Mouse (Mus musculus) intestine, postnatal 0 days (tissue): ENCODE data around the gene Kctd13. TPM values are rescaled to one million over a fixed set of nuclear protein-coding genes. Genes with fewer than 3 reads are reported as not detected.
A peak's percentile ranks its signal among the peaks of the same experiment; 100 is the strongest.

Experiments
- ATAC-seq: fragments of 200-750 bp; cut with Nextera tagmentation; 2 replicates; pipeline ENCODE4 v1.8.0; 2017; ENCODE audit warnings: mild to moderate bottlenecking, moderate TSS enrichment, moderate library complexity
- H3K27ac ChIP-seq: fragments of 300-500 bp; sonication (generic); 2 replicates; pipeline ENCODE4 v1.5.1; 2014; ENCODE audit warnings: mild to moderate bottlenecking, low read depth, low read length, moderate library complexity
- H3K27me3 ChIP-seq: fragments of 300-500 bp; sonication (generic); replicated peaks from 2 replicates; pipeline ENCODE4 v1.6.1; 2014; ENCODE audit warnings: low read length, mixed read lengths; ENCODE audit not compliant: control insufficient read depth, insufficient read depth
- H3K36me3 ChIP-seq: fragments of 300-500 bp; sonication (generic); 2 replicates; pipeline ENCODE4 v1.6.1; 2014; ENCODE audit warnings: mild to moderate bottlenecking, moderate library complexity; ENCODE audit not compliant: control insufficient read depth, insufficient read depth
- H3K4me1 ChIP-seq: fragments of 300-500 bp; sonication (generic); replicated peaks from 2 replicates; pipeline ENCODE4 v1.6.1; 2014; ENCODE audit warnings: antibody characterized with exemption, low read length, mixed read lengths; ENCODE audit not compliant: control insufficient read depth, insufficient read depth
- H3K4me2 ChIP-seq: fragments of 300-500 bp; sonication (generic); replicated peaks from 2 replicates; pipeline ENCODE4 v1.6.1; 2014; ENCODE audit warnings: low read depth, mild to moderate bottlenecking, moderate library complexity
- H3K4me3 ChIP-seq: fragments of 300-500 bp; sonication (generic); 2 replicates; pipeline ENCODE4 v1.5.1; 2014; ENCODE audit warnings: low read depth, low read length
- H3K9ac ChIP-seq: fragments of 300-500 bp; sonication (generic); 2 replicates; pipeline ENCODE4 v1.6.1; 2014; ENCODE audit warnings: mild to moderate bottlenecking, low read depth, low read length
- H3K9me3 ChIP-seq: fragments of 300-500 bp; sonication (generic); 2 replicates; pipeline ENCODE4 v1.6.1; 2016; ENCODE audit warnings: mixed run types; ENCODE audit not compliant: control insufficient read depth
- CTCF ChIP-seq: sonication (generic); IDR thresholded peaks from 2 replicates; pipeline ENCODE4 v1.5.1; 2016; ENCODE audit warnings: low read depth, mild to moderate bottlenecking, control low read depth, antibody characterized with exemption, moderate library complexity
- WGBS: fragments of 180-500 bp; shearing (Covaris S2); extraction: QIAGEN DNeasy Blood & Tissue Kit; methylation state at CpG from one replicate; pipeline ENCODE4 v1.1.7; 2014; 5-methylcytosine and 5-hydroxymethylcytosine counted together
- polyA plus RNA-seq: library from polyadenylated mRNA; unstranded; fragments of >200 nt; fragmentation: Nextera tagmentation; extraction: Ambion mirVana; gene quantifications from 2 replicates; pipeline ENCODE4 v1.2.1, GENCODE M21; 2015

Kctd13 gene
- polyA plus RNA-seq, 1 experiment from 2014 or later = 11.9 TPM

- TF ChIP-seq CTCF = no peak
- Histone ChIP-seq H3K4me2 (no peak overlapping the region), H3K27me3 (no peaks in the 10 kb centered on the region), H3K4me3 (no peak overlapping the region), H3K9me3 (no peaks in the 10 kb centered on the region), H3K27ac (no peak overlapping the region), H3K4me1 (no peaks in the 10 kb centered on the region), H3K9ac (no peak overlapping the region), H3K36me3 (no peaks in the 10 kb centered on the region)
- 71% methylated on average over 4 of the region's 4 CpGs for WGBS
- no peak for ATAC-seq
These were observed 8.7 kb upstream of the Kctd13 start for GRCm38 (mm10) chr7:126919973-126920372.

DNA sequence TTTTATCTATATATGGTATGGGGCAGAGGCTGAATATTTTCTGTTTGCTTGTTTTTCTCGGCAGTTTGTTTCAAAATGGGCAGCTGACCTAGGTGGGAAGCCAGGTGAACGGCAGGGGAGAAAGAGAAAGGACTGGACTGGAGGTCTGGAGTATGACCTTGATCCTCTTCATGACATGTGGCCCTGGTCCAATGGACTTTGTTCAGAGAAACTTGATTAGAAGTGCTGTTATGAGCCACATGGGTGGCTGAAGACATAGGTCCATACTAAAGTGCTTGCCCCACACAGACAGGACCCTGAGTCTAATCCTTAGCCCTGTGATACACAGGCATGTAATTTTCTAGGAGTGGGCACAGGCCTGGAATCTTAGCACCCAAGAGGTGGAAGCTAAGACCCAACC is 7.1 kb upstream of the Kctd13 start:
- no peaks in the 10 kb centered on the region for H3K9me3 ChIP-seq
- no peaks in the 10 kb centered on the region for H3K27me3 ChIP-seq
- H3K4me1 ChIP-seq = no peaks in the 10 kb centered on the region
- no peak overlapping the region for H3K9ac ChIP-seq
- TF ChIP-seq CTCF = no peak
- 0 out of 2 replicates have a peak overlapping the region, but pooled peaks have one; percentile 20 for H3K4me3 ChIP-seq
- H3K27ac ChIP-seq = peak overlapping the region; percentile 83
- WGBS = 54% methylated on average over 2 of the region's 2 CpGs
- peak overlapping the region; percentile 57 for H3K4me2 ChIP-seq
- no peaks in the 10 kb centered on the region for H3K36me3 ChIP-seq
- peak; percentile 56 for ATAC-seq

DNA sequence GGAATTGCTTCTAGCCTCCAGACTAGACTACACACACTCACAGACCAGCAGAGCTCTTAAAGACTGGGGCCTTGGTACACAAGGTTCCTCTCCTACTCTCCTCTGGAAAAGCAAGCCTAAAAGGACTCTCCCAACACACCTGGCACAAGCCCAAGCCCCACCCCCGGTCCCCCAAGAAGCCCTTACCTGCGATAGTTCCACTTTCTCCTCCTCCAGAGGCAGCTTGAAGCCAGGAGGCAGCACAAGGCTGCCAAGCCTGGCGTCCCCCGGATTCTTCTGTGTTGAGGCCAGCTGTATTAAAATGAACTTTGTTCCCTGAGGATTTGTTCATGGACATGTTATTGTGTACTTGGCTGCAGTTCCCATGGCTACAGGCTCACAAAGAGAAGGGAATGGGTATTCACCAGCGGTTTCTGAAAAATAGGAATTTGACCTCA is 6.0 kb upstream of the Kctd13 start, which contains the start of gene Tmem219:
TSS of gene Tmem219 (minus strand) at position 294 of the 437 bp plus-strand sequence.
- Histone ChIP-seq H3K27me3 (no peaks in the 10 kb centered on the region), H3K4me2 (peak within 1 kb of the TSS; percentile 57), H3K4me3 (peak within 1 kb of the TSS; percentile 20), H3K9me3 (no peaks in the 10 kb centered on the region), H3K27ac (peak within 1 kb of the TSS; percentile 83), H3K9ac (peak within 1 kb of the TSS; percentile 8), H3K4me1 (no peaks in the 10 kb centered on the region), H3K36me3 (no peaks in the 10 kb centered on the region)
- peak; percentile 61 for TF ChIP-seq CTCF
- ATAC-seq = peak; percentile 94
- WGBS = 16% methylated on average over 5 of the region's 5 CpGs

DNA sequence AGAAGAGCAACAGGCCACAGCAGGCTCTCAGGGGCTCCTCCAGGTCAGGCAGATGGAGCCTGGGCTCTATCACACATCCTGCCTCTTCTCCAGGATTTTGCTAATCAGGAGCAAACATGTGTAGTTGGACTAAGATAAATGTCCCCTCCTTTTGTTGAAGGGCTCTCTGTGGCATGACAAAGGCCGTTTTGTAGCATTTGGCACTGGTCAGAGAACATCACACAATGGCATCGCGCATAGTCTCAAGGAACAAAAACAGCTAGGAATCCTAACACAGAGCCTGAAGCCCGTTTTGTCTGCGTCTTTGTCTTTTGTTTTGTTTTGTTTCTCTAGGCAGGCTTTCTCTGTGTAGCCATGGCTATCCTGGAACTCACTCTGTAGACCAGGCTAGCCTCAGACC is 4.7 kb upstream of the Kctd13 start:
- WGBS = 83% methylated on average over 5 of the region's 5 CpGs
- H3K36me3 ChIP-seq = no peaks in the 10 kb centered on the region
- H3K4me2 ChIP-seq = no peak overlapping the region
- H3K9ac ChIP-seq = no peak overlapping the region
- no peak overlapping the region for H3K27ac ChIP-seq
- H3K27me3 ChIP-seq = no peaks in the 10 kb centered on the region
- H3K4me3 ChIP-seq = no peak overlapping the region
- no peaks in the 10 kb centered on the region for H3K9me3 ChIP-seq
- ATAC-seq = no peak
- H3K4me1 ChIP-seq = no peaks in the 10 kb centered on the region
- TF ChIP-seq CTCF = no peak

DNA sequence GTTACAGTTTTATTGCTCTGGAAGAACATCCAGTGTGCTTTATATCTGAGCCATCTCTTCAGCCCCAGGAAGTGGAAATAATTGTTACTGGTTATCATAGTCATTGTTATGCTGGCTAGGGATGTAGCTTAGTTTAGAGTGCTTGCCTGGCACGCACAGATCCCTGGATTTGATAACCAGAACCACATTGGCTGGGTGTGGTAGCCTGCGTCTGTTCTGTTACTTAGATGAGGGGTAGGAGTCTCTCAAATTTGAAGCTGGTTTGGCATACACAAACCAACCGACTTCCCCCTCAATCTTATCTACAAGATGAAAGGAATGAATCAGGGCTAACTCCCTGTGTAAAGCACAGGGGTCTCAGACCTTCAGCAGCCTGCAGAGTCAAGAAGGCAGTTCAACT is 2.4 kb upstream of the Kctd13 start:
- Histone ChIP-seq H3K27ac (no peak overlapping the region), H3K4me1 (0 out of 2 replicates have a peak, but pooled peaks cover 4% of the 10 kb centered on the region), H3K9me3 (no peaks in the 10 kb centered on the region), H3K36me3 (peaks cover 7% of the 10 kb centered on the region), H3K27me3 (no peaks in the 10 kb centered on the region), H3K4me3 (no peak overlapping the region), H3K9ac (no peak overlapping the region), H3K4me2 (no peak overlapping the region)
- no peak for ATAC-seq
- WGBS = 29% methylated on average over 3 of the region's 3 CpGs
- TF ChIP-seq CTCF = no peak

DNA sequence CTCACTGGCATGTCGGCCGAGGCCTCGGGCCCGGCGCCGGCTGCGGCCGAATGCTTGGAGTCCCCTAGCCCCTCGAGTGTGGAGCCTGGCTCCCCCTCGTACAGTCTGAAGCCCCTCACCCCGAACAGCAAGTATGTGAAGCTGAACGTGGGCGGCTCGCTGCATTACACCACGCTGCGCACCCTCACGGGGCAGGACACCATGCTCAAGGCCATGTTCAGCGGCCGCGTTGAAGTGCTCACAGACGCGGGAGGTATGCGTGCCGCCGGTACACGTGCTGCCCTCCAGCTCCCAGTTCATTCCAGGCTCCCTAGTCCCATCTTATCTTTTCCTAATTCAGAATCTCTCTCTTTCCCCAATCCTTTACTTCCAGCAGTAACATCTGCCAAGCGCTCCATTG is 367 bp downstream of the Kctd13 start:
- 0 out of 2 replicates have a peak, but pooled peaks cover 4% of the 10 kb centered on the region for H3K4me1 ChIP-seq
- no peaks in the 10 kb centered on the region for H3K9me3 ChIP-seq
- H3K36me3 ChIP-seq = peaks cover 19% of the 10 kb centered on the region
- WGBS = 1% methylated on average over 25 of the region's 27 CpGs
- ATAC-seq = peak; percentile 65
- TF ChIP-seq CTCF = no peak; the same call in 1 of the 2 replicates
- peak overlapping the region; percentile 78 for H3K9ac ChIP-seq
- peak overlapping the region; percentile 66 for H3K27ac ChIP-seq
- H3K27me3 ChIP-seq = no peaks in the 10 kb centered on the region
- peak overlapping the region; percentile 99 for H3K4me2 ChIP-seq
- peak overlapping the region; percentile 75 for H3K4me3 ChIP-seq
